Mouse (Mus musculus) CD4-positive helper T cell, adult 2 months (primary cell): ENCODE measurements around the gene 1810030O07Rik.
"Not testable (repeated sequence)": the region's sequence is repeated elsewhere in the genome, so short reads cannot be mapped to it uniquely, and the experiment has no call there.

Experiments
- DNase-seq: peaks from one replicate; pipeline ENCODE4 v3.0.0-alpha.2; 2012; ENCODE audit warnings: low read depth, missing footprints, low spot score

Gene 1810030O07Rik

GRCm38 (mm10) chrX:12673054-12673775 lies at the start of gene 1810030O07Rik:
Gene 1810030O07Rik (minus strand): TSS chrX:12673668.
- peak; percentile 94 for DNase-seq

GRCm38 (mm10) chrX:12716036-12716435 lies 42.6 kb upstream of the 1810030O07Rik start:
- DNase-seq, result no peak

DNA sequence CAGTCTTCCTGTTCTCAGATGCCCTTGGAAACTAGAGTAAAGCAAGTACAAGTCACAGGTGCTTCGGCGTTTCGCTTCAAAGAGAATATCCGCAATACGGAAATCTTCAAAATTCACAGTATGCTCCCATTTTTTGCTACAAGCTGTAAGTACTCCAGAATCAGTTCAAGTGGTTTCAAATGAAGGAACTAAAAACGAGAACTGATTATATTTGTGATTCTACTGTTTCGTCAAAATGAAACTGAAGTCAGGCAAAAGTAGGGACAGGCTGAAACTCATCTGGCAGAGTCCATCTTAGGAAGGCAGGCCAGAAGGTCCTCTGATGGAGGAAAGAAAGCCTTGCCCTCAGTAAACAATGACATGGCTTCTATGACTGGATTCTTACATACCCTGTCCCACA lies 40.3 kb upstream of the 1810030O07Rik start:
- no peak for DNase-seq

GRCm38 (mm10) chrX:12686910-12687309 lies 13.4 kb upstream of the 1810030O07Rik start:
- DNase-seq, result no peak

DNA sequence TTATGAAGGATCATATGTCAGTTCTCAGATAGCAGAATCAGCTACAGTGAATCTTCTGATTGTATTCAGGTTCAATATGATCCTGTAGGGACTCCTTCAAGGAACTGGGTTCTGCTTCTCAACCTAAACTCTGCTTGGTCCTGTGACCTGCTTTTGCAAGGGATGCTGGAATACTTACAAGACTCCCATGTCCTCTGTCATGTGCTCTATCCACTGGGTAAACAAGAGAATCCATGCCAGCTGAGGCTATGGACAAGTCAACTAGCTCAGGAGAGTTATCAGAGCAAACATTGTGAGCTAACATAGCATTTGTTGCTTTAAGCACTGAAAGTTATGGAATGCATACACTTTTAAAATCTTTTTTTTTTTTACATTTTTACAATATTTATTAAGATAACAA lies 12.6 kb upstream of the 1810030O07Rik start:
- DNase-seq, result no peak

GRCm38 (mm10) chrX:12677396-12677795 lies 3.9 kb upstream of the 1810030O07Rik start:
- peak; percentile 65 for DNase-seq

DNA sequence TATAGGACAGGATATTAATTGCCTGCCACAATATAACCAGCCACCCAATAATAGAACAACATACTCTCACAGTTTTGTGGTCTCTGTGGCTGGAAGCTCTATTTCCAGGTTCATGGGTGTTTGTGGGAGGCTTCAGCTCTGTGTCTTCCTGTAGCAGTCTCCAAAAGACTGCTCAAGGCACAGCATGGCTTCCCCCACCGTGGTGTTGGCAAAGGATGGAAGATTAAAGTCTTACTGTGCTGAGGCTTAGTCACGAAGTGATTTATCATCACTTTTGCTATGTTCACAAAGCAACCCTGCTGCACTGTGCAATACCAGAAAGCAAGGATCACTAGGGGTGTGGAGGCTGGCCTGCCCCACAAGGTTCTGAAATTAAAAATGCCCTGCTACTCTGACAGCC lies 19.6 kb downstream of the 1810030O07Rik start:
- no peak for DNase-seq

DNA sequence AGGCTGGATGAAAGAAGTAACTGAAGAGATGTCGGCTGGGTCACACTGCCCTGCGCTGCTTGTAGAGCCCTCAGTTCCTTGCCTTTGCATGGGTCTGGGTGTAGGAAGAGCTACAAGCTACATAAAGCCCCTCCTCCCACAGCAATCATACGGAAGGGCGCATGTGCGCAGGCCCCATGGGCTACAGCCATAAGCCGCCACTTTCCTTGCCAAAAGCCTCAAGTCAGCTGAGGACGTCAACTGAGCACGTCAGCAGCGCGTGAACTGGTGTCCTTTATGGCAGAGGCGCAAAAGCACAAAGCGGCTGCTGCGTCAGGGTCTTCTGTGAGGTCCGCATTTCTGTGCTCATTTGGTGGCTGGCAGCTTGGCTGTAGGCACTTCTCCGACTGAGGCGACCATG lies 21.6 kb downstream of the 1810030O07Rik start:
- no peak for DNase-seq

DNA sequence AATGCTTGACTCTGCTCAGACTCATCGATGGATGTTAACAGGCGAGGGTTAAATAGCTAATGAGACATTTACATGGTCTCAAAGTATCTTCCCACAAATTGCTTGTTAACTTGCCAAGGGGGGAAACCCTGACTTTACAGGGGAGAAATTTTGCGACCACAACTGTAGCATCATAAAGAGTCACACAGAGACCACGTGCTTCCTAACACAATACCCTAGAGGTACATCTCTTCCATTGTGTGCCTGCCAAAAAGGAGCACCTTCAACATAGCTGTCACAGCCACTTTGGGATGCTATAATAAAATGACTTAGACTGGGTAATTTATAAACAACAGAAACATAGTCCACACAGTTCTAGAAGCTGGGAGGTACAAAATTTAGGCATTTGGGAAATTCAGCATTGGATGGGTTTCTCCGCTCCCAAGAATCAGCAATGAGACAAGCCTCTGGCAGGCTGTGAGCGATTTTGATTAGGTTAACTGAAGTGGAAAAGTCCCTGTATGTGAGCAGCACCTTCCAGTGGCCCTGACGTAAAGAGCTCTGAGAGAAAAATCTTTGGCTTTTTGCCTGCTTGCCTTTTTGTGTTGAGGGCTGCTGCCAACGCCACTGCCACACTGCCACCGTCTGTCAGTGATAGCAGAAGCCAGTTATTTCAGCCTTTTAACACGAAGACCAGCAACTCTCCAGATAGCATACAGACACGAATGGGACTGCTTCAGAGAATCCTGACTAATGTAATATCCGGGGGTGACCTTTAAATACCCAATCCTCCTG lies 27.8 kb downstream of the 1810030O07Rik start:
- no peak for DNase-seq

DNA sequence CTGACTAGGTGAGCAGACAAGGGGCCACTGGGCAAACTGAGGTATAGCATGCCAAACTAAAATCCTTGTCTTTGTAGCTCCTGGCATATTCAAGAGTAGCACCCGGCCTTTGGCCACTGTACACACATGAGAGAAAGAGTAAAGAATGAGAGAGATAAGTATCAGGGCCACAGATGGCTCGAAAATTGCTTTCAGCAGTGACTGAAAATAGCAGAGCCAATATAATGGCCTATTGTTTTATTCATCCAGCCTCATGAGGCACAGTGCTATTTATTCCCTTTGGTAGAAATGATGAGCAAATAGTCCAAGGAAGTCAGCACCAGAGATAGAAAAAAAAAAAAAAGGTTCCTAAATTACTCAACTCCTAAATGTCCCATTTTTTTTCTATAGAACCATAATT lies 28.5 kb downstream of the 1810030O07Rik start:
- DNase-seq, result no peak

- DNase-seq, result no peak
Observed at GRCm38 (mm10) chrX:12625131-12625530, 48.3 kb downstream of the 1810030O07Rik start.

GRCm38 (mm10) chrX:12612360-12612759 lies 61.1 kb downstream of the 1810030O07Rik start:
- DNase-seq, result not testable (repeated sequence)

DNA sequence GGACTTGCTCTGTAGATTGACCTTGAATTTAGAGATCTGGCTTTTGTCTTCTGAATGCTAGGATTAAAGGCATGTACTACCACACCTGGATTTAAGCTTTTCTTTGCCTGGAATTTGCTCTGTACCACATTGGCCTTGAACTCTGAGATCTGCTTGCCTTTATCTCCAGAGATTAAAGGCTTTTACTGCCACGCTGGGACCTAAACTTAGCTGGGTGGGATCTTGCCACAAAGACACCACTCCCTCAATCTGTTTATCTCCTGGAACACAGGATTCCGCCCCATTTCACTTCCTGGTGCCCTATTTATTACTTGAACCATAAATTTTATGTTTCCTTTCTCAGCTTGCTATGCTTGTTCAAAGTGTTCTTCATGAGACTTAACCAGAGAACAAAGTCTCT lies 62.3 kb downstream of the 1810030O07Rik start:
- DNase-seq, result no peak

- not testable (repeated sequence) for DNase-seq
Observed at GRCm38 (mm10) chrX:12610541-12610940, 62.9 kb downstream of the 1810030O07Rik start.
